Mouse (Mus musculus) spleen, adult 2 months (tissue): Measurements from ENCODE around the gene Rell1.

Experiments used
- CTCF ChIP-seq: fragments of 200-500 bp; IDR thresholded peaks from 2 replicates; pipeline ENCODE4 v1.5.1; 2011; ENCODE audit warnings: mild to moderate bottlenecking, inconsistent platforms; ENCODE audit not compliant: insufficient read depth, insufficient read length, insufficient replicate concordance; ENCODE audit errors: extremely low read depth
- POLR2A ChIP-seq: fragments of 200-500 bp; IDR thresholded peaks from 2 replicates; pipeline ENCODE4 v1.6.1; 2011; ENCODE audit warnings: low read depth, low read length, inconsistent platforms

- no peak for TF ChIP-seq CTCF
- TF ChIP-seq POLR2A: no peak
Measured at GRCm38 (mm10) chr5:63867421-63867820, 101.3 kb downstream of the Rell1 start.
